Mouse (Mus musculus): ENCODE results near the gene Lhx5.

Lhx5 gene

DNA sequence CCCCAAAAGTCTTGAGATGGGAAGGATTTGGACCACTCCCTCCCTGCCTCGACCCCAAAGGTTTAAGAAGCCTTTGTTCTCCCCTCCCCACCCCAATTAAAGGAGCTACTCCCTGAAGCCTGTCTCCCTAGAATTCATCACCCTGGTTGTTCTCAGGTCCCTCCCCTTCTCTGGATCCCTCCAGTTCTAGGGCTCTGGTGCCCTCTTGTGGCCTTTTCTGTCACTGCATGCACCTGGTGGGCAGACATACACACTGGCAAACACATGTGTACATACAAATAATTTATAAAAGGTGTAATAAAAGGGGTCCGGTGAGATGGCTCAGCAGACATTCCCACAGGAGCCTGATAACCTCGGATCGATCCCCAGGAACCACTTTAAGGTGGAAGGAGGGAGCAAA is 32.8 kb downstream of the Lhx5 start:
- DNase-seq (ENCODE audit: low spot score): peak; percentile 72

GRCm38 (mm10) chr5:120465062-120465461 is 33.6 kb downstream of the Lhx5 start:
- DNase-seq (ENCODE audit: low spot score): peak; percentile 84

- peak; percentile 84 for DNase-seq (ENCODE audit: low spot score)
Observed at GRCm38 (mm10) chr5:120465860-120466259, 34.4 kb downstream of the Lhx5 start.

GRCm38 (mm10) chr5:120467026-120467425 is 35.5 kb downstream of the Lhx5 start:
- peak; percentile 63 for DNase-seq (ENCODE audit: low spot score)

DNA sequence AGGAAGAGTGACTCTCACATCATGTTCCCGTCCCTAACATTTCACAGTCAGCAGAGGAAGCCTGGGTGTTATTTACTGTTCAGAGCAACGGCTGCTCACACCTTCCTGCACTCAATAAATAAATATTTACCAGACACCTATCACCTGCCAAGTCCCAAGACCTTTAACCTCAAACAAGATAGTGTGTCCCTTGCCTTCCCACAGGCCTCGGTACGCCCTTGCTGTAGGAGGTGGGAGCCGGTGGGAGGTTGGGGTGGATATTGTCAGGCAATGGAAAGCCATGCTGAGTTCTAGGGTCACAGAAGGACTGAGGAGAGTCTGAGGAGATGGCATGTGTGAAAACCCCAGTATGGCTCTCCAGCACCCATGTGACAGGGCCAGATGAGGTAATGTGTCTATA is 36.8 kb downstream of the Lhx5 start:
- DNase-seq (ENCODE audit: low spot score): no peak

GRCm38 (mm10) chr5:120468830-120469229 is 37.3 kb downstream of the Lhx5 start:
- no peak for DNase-seq (ENCODE audit: low spot score)

DNA sequence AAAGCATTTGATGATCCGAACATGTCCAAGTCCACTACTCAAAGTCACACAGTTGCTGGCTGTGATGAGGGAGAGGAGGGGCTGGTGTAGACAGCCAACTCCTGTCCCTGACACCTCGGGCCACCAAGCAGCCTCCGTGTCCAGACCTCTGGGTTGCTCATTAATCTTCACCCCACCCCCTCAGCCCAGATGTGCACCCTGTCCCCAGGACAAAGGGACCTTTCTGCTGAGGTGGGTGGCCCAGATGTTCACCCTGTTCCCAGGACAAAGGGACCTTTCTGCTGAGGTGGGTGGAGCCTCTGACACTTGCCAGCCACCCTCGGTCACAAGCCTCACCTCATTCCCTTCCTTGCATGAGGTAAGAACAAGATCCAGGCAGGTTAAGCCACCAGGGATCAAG is 40.0 kb downstream of the Lhx5 start:
- no peak for DNase-seq (ENCODE audit: low spot score)

GRCm38 (mm10) chr5:120472770-120473169 is 41.3 kb downstream of the Lhx5 start, which contains the start of gene Sdsl:
Gene Sdsl (minus strand): TSS chr5:120472810.
- DNase-seq (ENCODE audit: low spot score): peak; percentile 41

DNA sequence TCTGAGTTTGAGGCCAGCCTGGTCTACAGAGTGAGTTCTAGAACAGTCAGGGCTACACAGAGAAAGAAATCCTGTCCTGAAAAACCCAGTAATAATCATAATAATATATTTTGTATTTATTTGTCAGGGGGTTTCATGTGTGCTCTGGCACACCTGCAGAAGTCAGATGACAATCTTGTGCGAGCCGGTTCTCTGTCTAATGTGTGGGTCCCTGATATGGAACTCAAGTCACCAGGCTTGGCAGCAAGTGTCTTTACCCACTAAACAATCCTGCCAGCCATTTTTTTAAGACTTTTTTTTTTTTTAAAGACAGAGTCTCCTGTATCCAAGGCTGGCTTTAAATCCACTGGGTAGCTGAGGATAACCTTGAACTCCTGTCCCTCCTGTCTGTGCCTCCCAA is 41.9 kb downstream of the Lhx5 start:
- no peak for DNase-seq (ENCODE audit: low spot score)

- DNase-seq (ENCODE audit: low spot score): no peak
Observed at GRCm38 (mm10) chr5:120475861-120476260, 44.4 kb downstream of the Lhx5 start.

DNA sequence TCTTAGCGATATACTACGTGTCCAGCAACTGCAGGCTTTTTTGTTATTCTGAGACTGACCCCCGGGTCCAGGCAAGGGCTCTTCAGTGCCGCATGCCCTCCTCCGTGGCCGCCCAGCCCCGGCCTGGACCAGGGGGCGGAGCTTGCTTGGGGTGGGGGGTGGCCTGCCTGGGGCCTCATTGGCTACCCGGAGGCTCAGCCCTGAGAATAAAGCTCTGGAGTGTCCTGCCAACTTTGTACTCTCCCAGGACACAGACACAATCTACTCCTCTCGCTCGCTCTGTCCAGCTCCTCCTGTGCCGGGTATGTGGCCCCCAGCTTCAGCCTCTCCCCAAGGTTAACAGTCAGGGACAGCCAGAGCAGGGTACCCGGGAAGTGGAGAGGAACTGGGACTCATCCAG is 44.8 kb downstream of the Lhx5 start, which contains the start of gene Sds:
Sds (plus strand) TSS at position 231 of the 400 bp plus-strand sequence.
- peak; percentile 66 for DNase-seq (ENCODE audit: low spot score)

- no peak for DNase-seq (ENCODE audit: low spot score)
Observed at GRCm38 (mm10) chr5:120477993-120478392, 46.5 kb downstream of the Lhx5 start.

GRCm38 (mm10) chr5:120479538-120479937 is 48.0 kb downstream of the Lhx5 start:
- no peak for DNase-seq (ENCODE audit: low spot score)

GRCm38 (mm10) chr5:120481205-120481604 is 49.7 kb downstream of the Lhx5 start:
- no peak for DNase-seq (ENCODE audit: low spot score)

GRCm38 (mm10) chr5:120483399-120483798 is 51.9 kb downstream of the Lhx5 start:
- peak; percentile 67 for DNase-seq (ENCODE audit: low spot score)

GRCm38 (mm10) chr5:120487844-120488243 is 56.3 kb downstream of the Lhx5 start:
- DNase-seq (ENCODE audit: low spot score): no peak

DNA sequence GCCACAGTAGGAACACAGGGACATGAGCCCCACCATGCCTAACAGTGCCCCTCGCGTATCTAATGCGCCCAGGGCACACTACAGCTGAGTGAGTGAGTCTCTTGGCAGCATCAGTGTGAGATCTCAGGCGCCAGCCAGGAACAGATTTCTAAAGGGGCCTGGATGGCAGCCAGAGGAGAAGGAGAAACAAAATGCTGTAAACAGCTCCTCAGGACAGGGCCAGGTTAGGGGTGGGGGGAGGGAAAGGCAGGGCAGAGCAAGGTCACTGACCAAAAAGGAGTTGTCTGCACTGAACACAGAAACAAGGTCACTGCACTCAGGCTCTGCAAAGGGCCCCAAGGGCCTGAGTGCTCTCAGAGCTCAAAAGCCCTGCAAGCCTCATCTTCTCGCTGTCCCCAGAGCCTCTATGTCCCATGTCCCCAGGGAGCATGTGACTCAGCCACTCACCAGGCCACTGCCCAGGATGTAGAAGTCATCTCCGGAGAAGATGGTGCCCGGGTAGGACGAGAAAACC is 59.2 kb downstream of the Lhx5 start:
- DNase-seq (ENCODE audit: low spot score): peak; percentile 77

Measured in testis, postnatal 10 days (tissue).